Mouse (Mus musculus): ENCODE results near the gene Rassf1.
"Not testable (repeated sequence)": the region's sequence is repeated elsewhere in the genome, so short reads cannot be mapped to it uniquely, and the experiment has no call there.

Gene Rassf1

GRCm38 (mm10) chr9:107555701-107556100 is 4.3 kb downstream of the Rassf1 start:
- no peak for DNase-seq (ENCODE audit: low read depth, low spot score)

GRCm38 (mm10) chr9:107556346-107556745 is 5.0 kb downstream of the Rassf1 start:
- no peak for DNase-seq (ENCODE audit: low read depth, low spot score)

GRCm38 (mm10) chr9:107563029-107563581 is 11.8 kb downstream of the Rassf1 start, which contains the start of gene Tusc2:
TSS of gene Tusc2 (plus strand) at chr9:107563255.
- DNase-seq (ENCODE audit: low read depth, low spot score): peak; percentile 77

- not testable (repeated sequence) for DNase-seq (ENCODE audit: low read depth, low spot score)
Observed at GRCm38 (mm10) chr9:107565556-107565955, 14.2 kb downstream of the Rassf1 start.

- no peak for DNase-seq (ENCODE audit: low read depth, low spot score)
Observed at GRCm38 (mm10) chr9:107566041-107566709, 14.8 kb downstream of the Rassf1 start.

- no peak for DNase-seq (ENCODE audit: low read depth, low spot score)
Observed at GRCm38 (mm10) chr9:107566855-107567254, 15.5 kb downstream of the Rassf1 start.

GRCm38 (mm10) chr9:107567702-107568319 is 16.5 kb downstream of the Rassf1 start, which contains the start of gene Hyal2:
TSS of gene Hyal2 (plus strand) at chr9:107567945.
- no peak for DNase-seq (ENCODE audit: low read depth, low spot score)

GRCm38 (mm10) chr9:107568331-107569261 is 17.2 kb downstream of the Rassf1 start:
- DNase-seq (ENCODE audit: low read depth, low spot score): no peak

- DNase-seq (ENCODE audit: low read depth, low spot score): no peak
Observed at GRCm38 (mm10) chr9:107569270-107569669, 17.9 kb downstream of the Rassf1 start.

- no peak for DNase-seq (ENCODE audit: low read depth, low spot score)
Observed at GRCm38 (mm10) chr9:107570016-107570415, 18.7 kb downstream of the Rassf1 start.

GRCm38 (mm10) chr9:107570845-107571244 is 19.5 kb downstream of the Rassf1 start:
- DNase-seq (ENCODE audit: low read depth, low spot score): no peak

GRCm38 (mm10) chr9:107571534-107572326 is 20.4 kb downstream of the Rassf1 start:
- no peak for DNase-seq (ENCODE audit: low read depth, low spot score)

GRCm38 (mm10) chr9:107572327-107572662 is 20.9 kb downstream of the Rassf1 start:
- DNase-seq (ENCODE audit: low read depth, low spot score): no peak

- not testable (repeated sequence) for DNase-seq (ENCODE audit: low read depth, low spot score)
Observed at GRCm38 (mm10) chr9:107573774-107574173, 22.4 kb downstream of the Rassf1 start.

- DNase-seq (ENCODE audit: low read depth, low spot score): no peak
Observed at GRCm38 (mm10) chr9:107575579-107576356, 24.4 kb downstream of the Rassf1 start.

- no peak for DNase-seq (ENCODE audit: low read depth, low spot score)
Observed at GRCm38 (mm10) chr9:107576357-107577107, 25.2 kb downstream of the Rassf1 start, which contains the start of gene Hyal1. TSS of gene Hyal1 (plus strand) at chr9:107576927.

- no peak for DNase-seq (ENCODE audit: low read depth, low spot score)
Observed at GRCm38 (mm10) chr9:107577871-107578270, 26.5 kb downstream of the Rassf1 start.

- DNase-seq (ENCODE audit: low read depth, low spot score): no peak
Observed at GRCm38 (mm10) chr9:107578587-107578986, 27.2 kb downstream of the Rassf1 start, which contains the start of gene Naa80. TSS of gene Naa80 (plus strand) at chr9:107578887.

Measured in WW6 (cell line).